ENCODE assay signal across 24 mouse cellular contexts in the genomic region with DNA sequence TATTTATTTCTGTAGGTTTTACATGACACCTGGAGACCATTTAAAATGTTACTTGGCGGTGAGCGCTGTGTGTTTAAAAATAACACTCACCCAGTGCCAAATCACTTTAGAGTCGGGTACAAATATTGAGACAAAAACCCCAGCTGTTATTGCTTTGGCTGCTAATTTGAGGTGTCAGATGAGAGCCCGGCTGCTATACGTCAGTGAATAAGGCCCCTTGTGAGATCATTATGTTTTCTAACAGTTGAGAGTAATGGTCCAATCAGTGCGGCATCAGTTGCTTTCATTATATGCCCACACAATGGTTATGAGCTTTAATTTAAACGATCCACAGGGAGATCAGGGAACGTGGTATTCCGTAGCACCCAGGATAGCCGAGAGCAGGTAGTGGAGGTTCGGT.
DNase-seq lines count a peak whose midpoint lies in the region; ATAC-seq and TF ChIP-seq lines count a peak whose summit lies in the region.
"Had no signal": no experiment of that assay in that cellular context is flagged by ENCODE, and none has a peak within 500 bp of the region (broad histone marks: within the 10 kb centered on the region; RNA-seq: fewer than 3 reads in every experiment).

No protein-coding gene starts in this region.

- no peaks in the 10 kb centered on the region for H3K9me3 ChIP-seq in embryonic facial prominence, embryonic 14.5 days (ENCODE audit: control insufficient read depth, low read length)
- no peaks in the 10 kb centered on the region for H3K9me3 ChIP-seq in embryonic facial prominence, embryonic 10.5 days
- no peaks in the 10 kb centered on the region for H3K9me3 ChIP-seq in forebrain, postnatal 0 days (ENCODE audit: low read length)
- H3K9me3 ChIP-seq in neural tube, embryonic 15.5 days (replicated peaks) = no peaks in the 10 kb centered on the region
- H3K9me3 ChIP-seq: heart, embryonic 15.5 days; kidney, embryonic 15.5 days; liver, embryonic 15.5 days; midbrain, embryonic 13.5 days had no signal

- H3K27me3 ChIP-seq in embryonic facial prominence, embryonic 14.5 days (replicated peaks; ENCODE audit: control insufficient read depth, insufficient read depth, low read length) = no peaks in the 10 kb centered on the region
- peaks cover 11% of the 10 kb centered on the region; the same call in 1 of the 2 replicates for H3K27me3 ChIP-seq in embryonic facial prominence, embryonic 10.5 days (replicated peaks; ENCODE audit: low read depth, poor library complexity, severe bottlenecking)
- H3K27me3 ChIP-seq in forebrain, postnatal 0 days (ENCODE audit: insufficient read depth, low read length) = peaks cover 44% of the 10 kb centered on the region
- H3K27me3 ChIP-seq in neural tube, embryonic 15.5 days (replicated peaks) = peaks cover 3% of the 10 kb centered on the region; the same call in 1 of the 2 replicates
- H3K27me3 ChIP-seq: heart, embryonic 15.5 days; kidney, embryonic 15.5 days; liver, embryonic 15.5 days had no signal

- no peak overlapping the region for H3K4me2 ChIP-seq in embryonic facial prominence, embryonic 14.5 days (ENCODE audit: low read depth, low read length)
- no peak overlapping the region for H3K4me2 ChIP-seq in forebrain, postnatal 0 days (ENCODE audit: low read depth)
- 0 out of 2 replicates have a peak overlapping the region, but pooled peaks have one; percentile 6 for H3K4me2 ChIP-seq in neural tube, embryonic 15.5 days
- H3K4me2 ChIP-seq: heart, embryonic 15.5 days; kidney, embryonic 15.5 days; liver, embryonic 15.5 days; midbrain, embryonic 13.5 days had no signal

- H3K36me3 ChIP-seq in embryonic facial prominence, embryonic 14.5 days (ENCODE audit: control insufficient read depth, insufficient read depth, low read length) = no peaks in the 10 kb centered on the region
- H3K36me3 ChIP-seq in embryonic facial prominence, embryonic 10.5 days (replicated peaks) = no peaks in the 10 kb centered on the region
- H3K36me3 ChIP-seq in forebrain, postnatal 0 days (ENCODE audit: insufficient read depth) = no peaks in the 10 kb centered on the region
- H3K36me3 ChIP-seq in neural tube, embryonic 15.5 days = no peaks in the 10 kb centered on the region
- H3K36me3 ChIP-seq: heart, embryonic 15.5 days; kidney, embryonic 15.5 days; liver, embryonic 15.5 days; midbrain, embryonic 13.5 days had no signal

- no peak overlapping the region for H3K27ac ChIP-seq in embryonic facial prominence, embryonic 14.5 days (replicated peaks; ENCODE audit: low read depth, low read length)
- H3K27ac ChIP-seq in embryonic facial prominence, embryonic 10.5 days (replicated peaks) = no peak overlapping the region
- no peak overlapping the region for H3K27ac ChIP-seq in forebrain, postnatal 0 days (ENCODE audit: low read depth, low read length)
- no peak overlapping the region for H3K27ac ChIP-seq in neural tube, embryonic 15.5 days (replicated peaks)
- H3K27ac ChIP-seq: gastrocnemius, adult 2 months; heart, embryonic 15.5 days; kidney, embryonic 15.5 days; liver, embryonic 15.5 days; midbrain, embryonic 13.5 days had no signal

- H3K9ac ChIP-seq in embryonic facial prominence, embryonic 14.5 days (ENCODE audit: low read depth, low read length) = no peak overlapping the region
- H3K9ac ChIP-seq in forebrain, postnatal 0 days = no peak overlapping the region
- H3K9ac ChIP-seq in neural tube, embryonic 15.5 days (replicated peaks) = no peak overlapping the region
- H3K9ac ChIP-seq: heart, embryonic 15.5 days; kidney, embryonic 15.5 days; liver, embryonic 15.5 days; midbrain, embryonic 13.5 days had no signal

- ATAC-seq in embryonic facial prominence, embryonic 14.5 days (ENCODE audit: low read depth) = peak; percentile 70; the same call in 1 of the 2 replicates
- ATAC-seq in forebrain, postnatal 0 days = peak; percentile 90
- ATAC-seq in neural tube, embryonic 15.5 days (ENCODE audit: low FRiP score) = peak; percentile 53; the same call in 1 of the 2 replicates
- ATAC-seq: intestine, postnatal 0 days; Patski had no signal

- TF ChIP-seq CTCF in forebrain, postnatal 0 days (IDR thresholded peaks at IDR 0.05; ENCODE audit: low read depth) = no peak

- H3K4me1 ChIP-seq in embryonic facial prominence, embryonic 14.5 days (ENCODE audit: control insufficient read depth, insufficient read depth, low read length) = 0 out of 2 replicates have a peak, but pooled peaks cover 3% of the 10 kb centered on the region
- H3K4me1 ChIP-seq in embryonic facial prominence, embryonic 10.5 days = peaks cover 30% of the 10 kb centered on the region; the same call in 1 of the 2 replicates
- H3K4me1 ChIP-seq in forebrain, postnatal 0 days (ENCODE audit: insufficient read depth) = no peaks in the 10 kb centered on the region
- H3K4me1 ChIP-seq in neural tube, embryonic 15.5 days = peaks cover 23% of the 10 kb centered on the region
- H3K4me1 ChIP-seq: heart, embryonic 15.5 days; liver, embryonic 15.5 days had no signal

- H3K4me3 ChIP-seq in embryonic facial prominence, embryonic 14.5 days (ENCODE audit: low read depth, low read length) = no peak overlapping the region
- H3K4me3 ChIP-seq in embryonic facial prominence, embryonic 10.5 days = no peak overlapping the region
- no peak overlapping the region for H3K4me3 ChIP-seq in forebrain, postnatal 0 days (ENCODE audit: low read depth, low read length)
- H3K4me3 ChIP-seq in neural tube, embryonic 15.5 days (replicated peaks) = no peak overlapping the region
- H3K4me3 ChIP-seq: gastrocnemius, adult 2 months; heart, embryonic 15.5 days; kidney, embryonic 15.5 days; liver, embryonic 15.5 days; midbrain, embryonic 13.5 days had no signal

- WGBS in embryonic facial prominence, embryonic 14.5 days = 54% methylated on average over 11 of the region's 11 CpGs
- WGBS in embryonic facial prominence, embryonic 10.5 days = 67% methylated on average over 11 of the region's 11 CpGs
- 18% methylated on average over 11 of the region's 11 CpGs for whole genome bisulfite sequencing in forebrain, postnatal 0 days
- WGBS in neural tube, embryonic 15.5 days = 21% methylated on average over 11 of the region's 11 CpGs

- DNase-seq in embryonic facial prominence, embryonic 14.5 days (ENCODE audit: low spot score) = peak; percentile 44
- no peak for DNase-seq in embryonic facial prominence, embryonic 10.5 days (ENCODE audit: low spot score)
- peak; percentile 38 for DNase-seq in layer of hippocampus, adult 9-11 months
- no peak for DNase-seq in layer of hippocampus, adult 8-10 months (ENCODE audit: low spot score in 2 of 2)
- peak; percentile 75 for DNase-seq in forebrain, postnatal 0 days
- DNase-seq in thymus, postnatal 10 days (ENCODE audit: low spot score in 2 of 2) = no peak
- no peak for DNase-seq in embryo, embryonic 9.5 days (ENCODE audit: extremely low spot score)
- DNase-seq: adrenal gland, adult 8-10 months; cerebellum, adult 11 months; cerebellum, postnatal 10 days; gastrocnemius, adult 2 months; heart, adult 18-20 months; heart, postnatal 4 days; kidney, postnatal 4 days; layer of hippocampus, postnatal 36 days; spleen, adult 18-20 months; thymus, adult 18-20 months had no signal

Comparison
In these comparisons a context has a peak if more than half of its experiments do, and no peak if none do; other contexts are left out.
1. DNase-seq: peak in embryonic facial prominence, embryonic 14.5 days (single experiment), layer of hippocampus, adult 9-11 months (single experiment) and forebrain, postnatal 0 days (single experiment); none in embryonic facial prominence, embryonic 10.5 days (single experiment), layer of hippocampus, adult 8-10 months (0 of 2), thymus, postnatal 10 days (0 of 2) and embryo, embryonic 9.5 days (single experiment).
2. Peak in every context shown above with its lines, with median percentiles within 50 percentile points of each other: ATAC-seq.